Mouse (Mus musculus) stomach, postnatal 0 days (tissue): Measurements from ENCODE around the gene Arl8a.

Experiments
- CTCF ChIP-seq: IDR thresholded peaks from 2 replicates; pipeline ENCODE4 v1.5.1; 2016; ENCODE audit warnings: antibody characterized with exemption, low read depth, mild to moderate bottlenecking, moderate library complexity
- EP300 ChIP-seq: optimal IDR thresholded peaks from 2 replicates; pipeline ENCODE3; 2016; ENCODE audit warnings: antibody characterized with exemption

DNA sequence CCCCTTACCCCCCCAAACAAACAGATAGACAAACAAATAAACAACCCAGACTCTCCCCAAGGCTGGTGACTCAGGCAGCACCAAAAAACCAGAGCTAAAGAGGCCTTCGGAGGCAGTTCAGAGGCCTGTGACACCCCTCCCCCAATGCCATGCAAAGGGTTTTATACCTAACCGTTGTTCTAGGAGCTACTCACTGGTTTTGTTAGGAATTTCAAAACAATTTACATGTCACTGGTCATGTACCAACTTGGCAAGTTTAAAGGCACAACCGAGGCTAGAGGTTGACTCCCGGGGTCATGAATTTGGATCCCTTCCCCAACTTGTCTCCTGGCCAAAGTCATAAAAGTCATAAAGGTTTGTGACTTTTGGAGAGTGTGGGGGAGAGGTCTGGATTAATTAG, 53.8 kb downstream of the Arl8a start:
- TF ChIP-seq CTCF (no peak), EP300 (no peak)
